Mouse (Mus musculus) brain, embryonic 14.5 days (tissue): ENCODE measurements around the gene Polk. TPM values are rescaled to one million over a fixed set of nuclear protein-coding genes. Genes with fewer than 3 reads are reported as not detected.

Experiments
- DNase-seq: peaks from one replicate; pipeline ENCODE4 v3.0.0-alpha.2; 2011; ENCODE audit warnings: low read depth
- CTCF ChIP-seq: fragments of 200-500 bp; IDR thresholded peaks from 2 replicates; pipeline ENCODE4 v1.5.1; 2012; ENCODE audit warnings: inconsistent platforms, mild to moderate bottlenecking, moderate library complexity, borderline replicate concordance; ENCODE audit not compliant: insufficient read depth, insufficient read length; ENCODE audit errors: extremely low read depth
- POLR2A ChIP-seq: fragments of 200-500 bp; IDR thresholded peaks from 2 replicates; pipeline ENCODE4 v1.6.1; 2012; ENCODE audit warnings: mild to moderate bottlenecking, inconsistent platforms, borderline replicate concordance; ENCODE audit not compliant: poor library complexity, insufficient read depth, insufficient read length, severe bottlenecking; ENCODE audit errors: extremely low read depth
- polyA plus RNA-seq: library from polyadenylated mRNA; depleted of rRNA; stranded (reverse); fragments of >200 nt; gene quantifications from 2 replicates; pipeline ENCODE4 v1.2.3, GENCODE M21; 2012

The Polk gene
- polyA plus RNA-seq, 1 experiment = 4.8 TPM

DNA sequence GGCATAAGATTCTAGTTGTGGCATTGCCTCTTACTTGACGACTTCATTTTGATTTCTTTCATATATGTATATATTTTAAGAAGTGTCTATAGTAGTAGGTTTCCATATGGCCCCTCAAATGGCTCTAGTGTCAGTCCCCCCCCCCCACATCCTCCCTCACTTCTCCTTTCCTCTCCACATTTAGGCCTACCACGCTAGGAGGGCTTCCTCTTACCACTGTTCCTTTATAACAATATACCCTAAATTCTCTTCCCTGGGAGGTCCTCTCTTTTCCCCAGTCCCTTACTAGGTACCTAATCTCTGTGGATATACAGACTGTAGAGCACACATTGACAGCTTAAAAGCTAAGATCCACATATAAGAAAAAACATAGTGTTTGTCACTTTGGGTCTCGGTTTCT lies 21.1 kb downstream of the Polk start:
- no peak for TF ChIP-seq POLR2A
- TF ChIP-seq CTCF = no peak
- no peak for DNase-seq

DNA sequence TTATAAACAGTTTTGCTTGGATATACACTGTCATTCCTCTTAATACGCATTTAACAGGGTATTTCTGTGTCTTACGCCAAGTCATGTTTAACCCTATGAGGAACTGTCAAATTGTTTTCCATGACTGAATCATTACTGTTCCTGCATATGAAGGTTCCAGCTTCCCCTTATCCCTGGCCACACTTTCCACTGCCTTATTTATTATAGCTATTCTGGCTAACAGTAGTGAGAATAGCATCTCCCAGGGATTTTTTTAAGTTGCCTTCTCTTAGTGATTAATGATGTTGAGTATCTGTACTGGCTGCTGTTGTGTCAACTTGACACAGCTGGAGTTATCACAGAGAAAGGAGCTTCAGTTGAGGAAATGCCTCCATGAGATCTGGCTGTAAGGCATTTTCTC lies 25.0 kb downstream of the Polk start:
- DNase-seq = no peak
- TF ChIP-seq POLR2A (no peak), CTCF (no peak)

DNA sequence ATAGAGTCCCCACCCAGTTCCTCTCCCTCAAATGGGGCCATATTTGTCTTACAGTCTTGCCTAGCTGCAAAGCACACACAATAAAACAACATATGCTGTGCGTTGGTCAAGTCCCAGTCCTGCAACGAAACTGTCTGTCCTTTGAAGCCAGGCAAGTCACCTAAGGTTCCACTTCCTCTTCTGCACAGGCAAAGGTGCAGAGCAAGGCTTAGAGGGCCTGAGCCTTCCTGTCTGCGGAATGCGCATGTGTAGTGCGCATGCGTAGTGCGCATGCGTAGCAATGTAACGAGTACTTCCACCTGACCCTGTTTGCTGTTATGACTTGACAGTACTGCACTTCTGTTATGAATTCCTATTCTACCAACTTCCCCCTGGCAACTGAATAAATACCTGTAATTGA lies 26.1 kb downstream of the Polk start:
- TF ChIP-seq POLR2A (no peak), CTCF (no peak)
- no peak for DNase-seq

- TF ChIP-seq CTCF (no peak), POLR2A (no peak)
- DNase-seq = no peak
Measured at GRCm38 (mm10) chr13:96514154-96514942, 28.0 kb downstream of the Polk start.

DNA sequence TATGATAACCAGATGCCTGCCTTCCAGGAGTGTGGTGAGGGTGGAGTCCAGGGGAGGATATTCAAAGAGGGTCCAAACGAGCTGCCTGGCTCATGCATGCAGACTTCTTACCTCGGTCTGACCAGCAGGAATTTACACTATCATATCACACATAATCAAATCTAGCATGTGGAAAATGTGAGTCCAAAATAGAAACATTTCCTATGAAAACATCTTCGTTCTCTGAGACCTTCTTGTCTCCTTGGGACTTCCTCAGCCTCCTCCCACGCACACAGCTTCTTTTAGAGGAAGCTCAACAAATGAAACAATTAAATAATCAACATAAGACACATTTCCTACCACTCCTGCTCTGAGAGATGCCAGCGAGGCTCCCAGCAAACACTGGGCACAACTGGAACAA lies 30.5 kb downstream of the Polk start:
- DNase-seq = no peak
- TF ChIP-seq CTCF = no peak
- TF ChIP-seq POLR2A = no peak

DNA sequence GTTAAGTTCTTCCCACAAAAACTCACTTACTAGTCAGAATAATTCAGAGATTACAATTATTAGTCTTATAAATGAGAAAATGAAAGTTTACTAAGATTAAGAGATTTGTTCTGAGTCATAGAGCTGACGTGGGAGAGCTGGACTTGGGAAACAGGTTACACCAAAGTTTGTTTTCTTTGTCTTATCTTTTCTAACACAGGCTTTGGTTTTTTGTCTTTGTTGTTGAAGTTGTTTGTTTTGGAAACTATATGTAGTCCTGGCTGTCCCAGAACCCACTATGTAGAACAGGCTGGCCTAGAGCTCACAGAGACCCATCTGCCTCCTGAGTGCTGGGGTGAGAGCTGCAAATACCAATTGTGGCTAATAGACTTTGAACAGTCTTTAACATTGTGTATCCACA lies 31.1 kb downstream of the Polk start:
- no peak for DNase-seq
- TF ChIP-seq CTCF (no peak), POLR2A (no peak)

GRCm38 (mm10) chr13:96510635-96511034 lies 31.7 kb downstream of the Polk start:
- TF ChIP-seq CTCF (no peak), POLR2A (no peak)
- DNase-seq = no peak

DNA sequence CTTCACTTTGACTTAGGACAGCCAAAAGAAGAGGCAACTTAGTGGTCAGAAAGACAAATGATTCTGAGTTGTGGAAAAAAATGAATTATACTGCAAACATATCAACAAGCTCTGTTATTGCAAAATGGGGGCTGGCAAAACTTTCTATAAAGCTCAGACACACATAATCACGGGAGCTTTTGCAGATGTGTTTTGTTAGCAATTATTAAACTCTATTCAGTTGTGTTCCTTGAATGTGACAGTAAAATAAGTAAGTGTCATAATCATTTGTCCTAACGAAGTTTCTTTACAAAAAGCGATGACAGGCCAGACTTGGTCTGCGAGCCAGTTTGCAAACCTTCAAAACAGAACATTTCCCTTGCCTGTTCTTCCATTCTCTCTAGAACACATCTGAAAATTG lies 34.8 kb downstream of the Polk start:
- DNase-seq = no peak
- no peak for TF ChIP-seq CTCF
- TF ChIP-seq POLR2A = no peak

DNA sequence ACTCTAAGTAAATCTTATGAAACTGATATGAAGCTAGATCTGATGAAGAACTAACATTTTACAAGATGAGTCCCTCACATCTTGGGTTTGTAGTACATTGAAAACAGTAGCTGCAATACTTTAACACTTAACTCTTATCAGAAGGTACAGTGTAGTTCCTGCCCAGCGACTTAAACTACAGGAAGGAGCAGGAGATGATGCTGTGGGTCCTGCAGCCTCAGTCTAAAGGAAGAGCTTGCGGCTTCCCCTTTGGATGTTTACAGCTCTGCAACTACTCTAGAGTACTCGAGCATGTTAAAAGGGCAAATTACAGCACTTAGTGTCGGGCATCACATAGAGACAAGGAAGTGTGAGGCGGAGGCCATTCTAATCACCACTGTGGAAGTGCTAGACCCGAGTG lies 36.1 kb downstream of the Polk start:
- TF ChIP-seq POLR2A = no peak
- no peak for TF ChIP-seq CTCF
- DNase-seq = no peak

DNA sequence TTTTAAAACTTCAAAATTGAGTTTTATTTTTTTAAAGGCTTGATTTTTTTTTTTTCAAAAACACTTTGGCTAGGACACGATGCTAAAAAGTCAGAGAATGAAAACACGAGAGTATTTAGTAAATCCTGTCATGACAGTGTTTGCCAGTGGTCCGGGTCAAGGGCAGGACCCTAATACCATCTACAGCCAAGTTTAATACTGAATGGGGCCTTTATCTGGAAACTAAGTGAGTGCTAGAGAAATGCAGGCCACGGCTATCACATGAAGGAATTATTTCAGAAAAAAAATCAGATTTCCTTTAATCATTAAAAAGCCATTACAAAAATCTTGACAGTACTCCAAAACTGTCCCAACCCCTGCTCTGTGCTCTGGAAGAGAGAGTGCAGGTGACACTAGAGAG lies 36.7 kb downstream of the Polk start:
- DNase-seq = no peak
- TF ChIP-seq CTCF (no peak), POLR2A (no peak)

DNA sequence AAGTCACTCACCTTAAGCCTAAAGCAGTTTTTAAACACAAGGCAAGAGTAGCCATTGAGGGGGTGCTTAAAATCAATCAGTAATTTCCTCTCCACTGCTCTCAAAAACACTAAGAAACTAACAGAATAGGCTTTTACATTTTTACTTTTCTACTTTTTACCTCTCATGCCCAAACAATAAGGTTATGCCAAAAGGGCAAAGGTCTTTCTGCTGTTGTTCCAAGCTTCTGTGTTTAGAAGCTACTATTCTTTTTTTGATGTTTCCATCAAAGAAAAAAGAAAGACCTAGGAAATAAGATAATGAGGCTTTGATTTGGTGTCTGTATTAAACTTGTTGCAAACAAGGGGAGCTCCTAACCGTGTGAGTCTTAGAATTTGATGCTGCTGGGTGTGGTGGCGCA lies 42.5 kb downstream of the Polk start:
- no peak for DNase-seq
- TF ChIP-seq CTCF (no peak), POLR2A (no peak)

GRCm38 (mm10) chr13:96496630-96497029 lies 45.7 kb downstream of the Polk start:
- DNase-seq = no peak
- TF ChIP-seq POLR2A (no peak), CTCF (no peak)
